Mouse (Mus musculus): ENCODE measurements around the gene Mrgprg.

Gene Mrgprg

DNA sequence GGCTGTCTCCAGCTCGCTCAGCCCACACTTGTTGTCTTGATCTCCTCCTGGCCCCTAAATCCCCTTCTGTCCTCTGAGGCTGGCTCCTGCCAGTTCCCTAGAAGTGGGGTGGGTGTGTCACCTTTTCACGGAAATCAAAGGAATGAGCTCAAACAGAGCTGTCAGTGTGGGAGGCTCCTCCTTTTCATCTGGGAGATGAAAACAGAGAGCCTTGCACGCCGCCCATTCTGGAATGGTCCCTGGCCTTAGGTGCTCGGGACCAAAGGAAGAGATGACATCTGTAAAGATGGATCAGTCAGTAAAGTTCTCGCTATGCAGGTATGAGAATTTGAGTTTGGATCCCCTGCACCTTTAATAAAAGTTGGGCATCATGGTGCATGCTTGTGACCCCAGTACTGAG is at the start of gene Mrgprg:
TSS of gene Mrgprg (minus strand) at position 101 of the 400 bp plus-strand sequence.
- in situ Hi-C loops (cut with MboI; ENCODE audit: low sequenced_read_pairs), result loop anchor here (25.0 kb wide), 1 partner anchor 180 kb away; no protein-coding TSS in a partner anchor

DNA sequence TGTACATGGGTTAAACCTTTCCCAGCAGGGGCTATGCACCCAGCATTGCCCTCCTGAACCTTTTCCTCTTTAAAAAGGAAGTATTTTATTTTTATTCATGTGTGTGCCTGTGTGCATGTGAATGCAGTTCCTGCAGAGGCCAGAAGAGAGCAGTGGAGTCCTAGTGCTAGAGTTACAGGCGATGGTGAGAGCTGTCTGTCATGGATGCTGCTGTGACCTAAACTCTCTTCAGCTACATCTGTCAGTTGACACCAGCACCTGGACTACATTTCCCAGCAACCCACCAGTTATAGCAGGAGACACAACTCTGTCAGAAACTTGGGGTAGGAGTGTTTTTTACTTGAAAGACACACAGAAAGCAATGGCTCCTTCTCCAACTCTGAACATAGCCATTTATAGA is 42.1 kb upstream of the Mrgprg start:
- in situ Hi-C loops (cut with MboI; ENCODE audit: low sequenced_read_pairs), result no loop called here

DNA sequence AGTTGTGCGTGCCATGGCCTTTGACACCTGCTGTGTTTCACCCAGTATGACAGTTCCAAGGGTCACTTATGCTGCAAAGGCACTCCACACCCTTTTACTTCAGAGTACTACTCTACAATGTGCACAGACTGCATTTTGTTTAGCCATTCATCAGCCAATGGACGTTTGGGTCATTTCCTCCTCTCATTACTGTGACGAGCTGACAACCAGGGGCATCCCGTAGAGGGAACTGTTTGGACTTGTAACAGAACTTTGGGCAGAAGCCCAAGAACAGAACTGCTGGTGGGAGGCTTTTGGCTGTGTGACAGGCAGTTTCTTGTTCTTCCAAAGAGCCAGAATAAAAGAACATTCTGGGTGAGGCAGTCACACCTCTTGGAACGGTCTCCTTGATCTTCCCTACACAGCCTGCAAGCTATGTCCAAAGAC is 38.4 kb upstream of the Mrgprg start:
- in situ Hi-C loops (cut with MboI; ENCODE audit: low sequenced_read_pairs), result no loop called here

DNA sequence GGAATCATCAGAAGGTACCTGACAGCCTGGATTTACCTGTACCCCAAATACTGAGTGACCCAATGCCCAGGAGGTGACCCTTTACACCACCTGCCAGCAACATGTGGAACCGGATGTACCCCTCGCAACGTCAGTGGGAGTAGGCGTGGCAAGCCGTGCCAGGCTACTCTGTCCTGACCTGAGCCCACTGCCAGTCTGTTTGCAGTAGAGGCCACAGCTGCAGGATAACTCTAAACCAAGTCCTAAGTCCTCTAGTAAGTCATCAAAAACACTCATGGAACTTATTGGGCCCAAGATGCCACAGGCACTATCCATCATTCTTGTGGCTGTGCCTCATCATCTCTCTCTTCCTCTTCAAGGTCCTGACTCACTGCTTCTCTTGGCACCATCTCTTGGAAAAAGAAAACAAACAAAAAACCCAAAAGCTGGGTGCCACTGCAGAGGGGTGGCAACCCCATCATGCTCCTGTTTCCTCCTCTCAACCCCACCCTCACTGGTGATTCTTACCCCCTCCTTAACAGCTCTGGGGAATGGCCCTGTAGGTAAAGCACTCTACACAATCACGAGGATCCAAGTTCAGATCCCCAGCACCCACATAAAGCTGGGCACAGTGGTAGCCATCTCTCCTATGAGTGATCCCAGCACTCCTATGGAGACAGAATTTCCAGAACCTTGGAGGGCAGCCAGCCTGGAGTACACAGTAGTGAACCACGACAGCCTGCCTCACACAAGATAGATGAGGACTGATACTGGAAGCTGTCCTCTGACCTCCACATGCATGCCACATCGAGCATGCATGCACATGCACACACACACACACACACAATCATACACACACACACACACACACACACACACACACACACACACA is 34.6 kb upstream of the Mrgprg start:
- in situ Hi-C loops (cut with MboI; ENCODE audit: low sequenced_read_pairs), result no loop called here

DNA sequence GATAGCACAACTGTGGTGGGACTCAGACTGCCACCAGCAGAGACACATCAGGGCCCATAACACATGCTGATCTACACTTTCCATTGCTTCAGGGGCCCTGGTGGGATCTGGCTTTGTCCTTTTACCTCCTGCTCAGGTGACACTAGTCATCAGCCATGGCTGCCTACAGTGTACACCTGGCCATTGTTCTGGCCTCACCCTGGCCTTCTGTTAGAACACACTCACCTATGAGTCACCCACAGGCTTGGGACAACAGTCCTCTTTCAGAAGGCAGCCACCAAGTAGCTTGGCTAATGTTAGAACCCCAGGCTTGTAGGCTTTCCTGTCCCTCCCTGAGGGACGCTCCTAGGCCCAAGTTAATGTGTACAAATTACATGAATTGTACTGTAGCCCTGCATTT is 34.0 kb upstream of the Mrgprg start:
- in situ Hi-C loops (cut with MboI; ENCODE audit: low sequenced_read_pairs), result no loop called here

DNA sequence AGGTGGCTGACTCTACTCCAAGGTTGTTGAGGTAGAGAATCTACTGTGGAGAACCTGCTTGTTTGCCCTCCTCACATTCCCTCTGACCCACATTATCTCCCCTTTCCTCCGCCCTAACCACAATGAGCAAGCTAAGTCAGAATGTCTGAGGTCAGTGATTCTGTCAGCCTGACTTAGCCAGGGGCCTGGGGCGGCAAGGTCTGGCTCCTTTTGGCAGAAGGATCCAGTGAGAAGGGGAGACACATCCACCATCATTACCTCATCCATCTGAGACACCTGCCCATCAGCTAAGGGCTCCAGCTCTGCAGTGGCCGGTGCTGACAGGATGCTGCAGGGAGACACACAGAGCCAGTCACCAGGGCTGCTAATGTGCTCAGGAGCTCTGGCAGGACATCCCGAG is 32.0 kb upstream of the Mrgprg start:
- in situ Hi-C loops (cut with MboI; ENCODE audit: low sequenced_read_pairs), result no loop called here

DNA sequence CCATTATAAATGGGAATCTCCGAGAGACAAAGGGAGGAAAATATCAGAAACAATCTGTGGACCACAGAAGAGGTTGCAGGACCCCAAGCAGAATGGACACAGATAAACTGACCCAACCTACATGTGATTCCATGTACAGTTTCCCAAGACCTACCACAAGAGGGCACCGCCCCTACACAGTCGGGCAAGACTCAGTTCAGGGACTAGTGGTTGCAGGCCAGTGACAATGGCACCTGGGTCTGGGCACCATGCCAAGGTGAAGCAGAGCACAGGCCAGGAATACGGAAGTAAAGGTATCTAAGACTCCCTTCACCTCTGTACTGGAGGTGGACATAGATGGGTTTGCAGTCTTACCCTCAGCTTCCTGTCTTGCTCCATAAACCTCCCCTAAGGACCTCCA is 26.3 kb upstream of the Mrgprg start:
- in situ Hi-C loops (cut with MboI; ENCODE audit: low sequenced_read_pairs), result no loop called here

DNA sequence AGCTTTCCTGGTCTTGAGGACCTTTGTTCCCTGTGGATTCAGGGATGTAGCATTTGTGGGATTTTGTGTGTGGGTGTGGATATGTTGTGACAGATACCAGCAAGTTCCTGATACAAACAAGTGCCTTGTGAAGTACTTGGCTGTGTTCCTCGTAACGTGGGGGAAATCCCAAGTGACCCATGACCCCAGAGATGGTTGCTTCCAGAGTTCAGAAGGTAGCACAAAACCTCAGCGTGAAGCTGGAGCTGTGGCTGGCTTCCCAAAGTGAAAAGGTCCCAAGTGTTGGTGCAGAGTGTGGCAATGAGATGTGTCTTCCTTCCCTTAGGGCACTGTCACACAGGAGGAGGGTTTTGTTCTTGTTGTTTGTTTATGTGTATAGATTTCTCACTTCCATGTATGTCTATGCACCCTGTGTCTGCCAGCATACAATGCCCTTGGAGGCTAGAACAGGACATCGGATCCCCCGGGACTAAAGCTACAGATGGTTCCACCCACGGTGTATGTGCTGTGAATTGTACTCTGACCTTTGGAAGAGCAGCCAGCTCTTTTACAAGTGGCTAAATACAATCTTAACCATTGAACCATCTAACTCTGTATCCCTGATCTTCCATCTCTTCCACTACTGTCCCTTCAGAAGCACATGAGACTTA is 25.7 kb upstream of the Mrgprg start:
- in situ Hi-C loops (cut with MboI; ENCODE audit: low sequenced_read_pairs), result no loop called here

DNA sequence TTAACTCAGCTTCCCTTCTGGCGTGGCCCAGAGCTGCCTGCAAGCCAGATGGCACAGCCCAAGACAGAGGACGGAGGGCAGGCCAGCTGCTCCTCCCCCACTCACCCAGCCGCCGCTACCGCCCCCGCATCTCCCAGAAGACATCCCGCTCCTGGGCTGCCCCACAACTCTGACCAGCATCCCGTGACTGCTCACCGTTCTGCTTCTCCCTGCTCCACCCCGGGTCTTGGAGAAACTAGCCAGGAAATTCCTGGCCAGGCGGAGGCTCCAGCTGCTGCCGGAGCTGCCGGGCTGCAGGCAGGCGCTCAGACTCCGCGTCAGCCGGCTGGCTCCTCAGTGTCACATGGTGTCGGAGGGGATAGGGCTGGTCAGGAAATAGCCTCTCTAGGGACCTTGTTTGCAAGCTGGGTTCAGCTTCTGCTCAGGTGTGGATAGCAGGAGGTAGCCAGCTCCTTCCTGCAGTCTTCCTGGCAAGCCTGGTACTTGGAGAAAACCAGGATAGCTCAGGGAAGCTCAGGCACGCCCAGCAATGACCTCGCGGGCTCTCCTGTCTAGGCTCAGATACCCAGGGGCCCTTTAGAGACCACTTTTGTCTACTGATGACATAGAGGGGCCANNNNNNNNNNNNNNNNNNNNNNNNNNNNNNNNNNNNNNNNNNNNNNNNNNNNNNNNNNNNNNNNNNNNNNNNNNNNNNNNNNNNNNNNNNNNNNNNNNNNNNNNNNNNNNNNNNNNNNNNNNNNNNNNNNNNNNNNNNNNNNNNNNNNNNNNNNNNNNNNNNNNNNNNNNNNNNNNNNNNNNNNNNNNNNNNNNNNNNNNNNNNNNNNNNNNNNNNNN is 17.4 kb upstream of the Mrgprg start, which contains the start of gene Mrgpre:
TSS of gene Mrgpre (minus strand) at position 505 of the 834 bp plus-strand sequence.
- in situ Hi-C loops (cut with MboI; ENCODE audit: low sequenced_read_pairs), result no loop called here

DNA sequence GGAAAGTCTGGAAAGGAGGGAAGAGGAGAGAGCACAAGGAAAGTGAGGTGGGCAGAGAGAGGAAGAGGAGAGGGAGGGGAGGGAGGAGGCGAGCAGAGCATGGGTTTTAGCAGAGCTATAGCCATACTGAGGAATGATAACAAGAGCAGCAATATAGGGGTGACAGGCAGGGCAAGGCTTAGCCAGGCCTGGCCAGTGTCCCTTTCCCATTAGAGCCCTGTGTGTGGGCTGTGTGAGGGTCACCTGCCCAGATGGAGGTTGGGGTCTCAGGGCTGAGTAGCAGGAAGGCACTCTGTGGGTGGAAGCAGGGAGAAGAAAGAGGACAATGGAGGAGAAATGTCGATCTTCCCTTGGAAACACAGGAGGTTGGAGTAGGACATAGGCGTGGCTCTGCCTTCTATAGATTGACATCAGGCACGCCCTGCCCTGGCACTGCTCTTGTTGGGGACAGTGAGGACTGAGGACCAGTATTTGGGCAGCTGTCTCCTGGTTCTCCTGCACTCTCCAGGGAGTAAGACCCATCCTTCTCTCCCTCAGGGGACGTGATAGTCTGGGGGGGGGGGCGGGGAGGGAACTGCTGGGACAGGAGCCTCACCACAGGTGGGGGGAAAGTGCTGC is 16.7 kb upstream of the Mrgprg start:
- in situ Hi-C loops (cut with MboI; ENCODE audit: low sequenced_read_pairs), result no loop called here

DNA sequence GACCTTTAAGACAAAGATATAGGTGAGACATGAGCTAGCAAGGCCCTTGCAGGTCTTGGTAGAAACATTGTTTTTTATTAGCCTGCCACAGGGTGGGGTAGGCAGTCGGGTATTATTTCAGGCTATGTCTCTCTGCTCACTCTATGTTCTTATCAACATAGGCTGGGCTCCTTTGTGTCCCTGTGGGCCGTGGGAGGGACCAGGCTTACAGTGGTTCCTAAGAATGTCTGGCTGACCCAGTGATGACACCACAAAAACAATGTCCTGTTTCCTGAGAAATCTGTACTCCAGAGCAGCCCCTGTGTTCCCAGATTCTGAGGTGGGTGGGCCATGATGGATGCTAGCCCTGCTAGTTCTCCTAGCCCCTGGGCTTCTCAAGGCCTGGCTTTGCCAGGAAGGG is 10.6 kb upstream of the Mrgprg start:
- in situ Hi-C loops (cut with MboI; ENCODE audit: low sequenced_read_pairs), result no loop called here

DNA sequence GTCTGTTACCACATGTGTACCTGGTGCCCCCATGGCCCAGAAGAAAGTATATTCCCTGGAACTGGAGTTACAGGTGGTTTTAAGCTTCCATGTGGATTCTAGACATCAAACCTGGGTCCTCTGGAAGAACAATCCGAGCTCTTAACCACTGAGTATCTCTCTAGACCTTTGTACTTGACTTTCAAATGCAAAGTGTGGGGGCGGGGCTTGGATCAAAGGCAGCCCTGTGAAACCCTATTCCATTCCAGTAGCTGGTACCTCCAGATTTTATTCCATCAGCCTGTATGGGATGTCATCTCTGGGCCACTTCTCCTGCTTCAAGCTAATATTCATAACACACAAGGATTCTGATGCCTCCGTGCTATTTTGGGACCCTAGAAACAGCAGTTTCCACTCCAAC is 9.3 kb upstream of the Mrgprg start:
- in situ Hi-C loops (cut with MboI; ENCODE audit: low sequenced_read_pairs), result no loop called here

DNA sequence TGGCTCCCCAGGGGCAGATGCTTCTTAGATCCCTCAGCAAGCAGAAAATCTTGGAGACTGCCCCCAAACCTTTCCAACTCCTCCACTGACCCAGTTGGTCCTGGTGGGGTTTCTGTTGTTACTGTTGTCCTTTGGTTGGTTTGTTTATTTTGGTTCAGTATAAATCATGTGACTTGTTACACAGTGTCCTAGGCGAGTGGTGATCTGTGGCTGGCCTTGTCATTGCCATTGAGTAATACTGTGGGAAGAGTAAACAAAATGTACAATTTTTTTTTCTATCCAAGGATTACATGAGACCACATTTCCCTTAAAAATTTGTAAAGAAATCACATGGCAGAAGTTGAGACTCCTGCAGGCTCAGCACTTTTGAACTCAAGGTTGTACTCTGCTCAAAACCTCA is 2.7 kb upstream of the Mrgprg start:
- in situ Hi-C loops (cut with MboI; ENCODE audit: low sequenced_read_pairs), result loop anchor here (25.0 kb wide), 1 partner anchor 182 kb away; no protein-coding TSS in a partner anchor

DNA sequence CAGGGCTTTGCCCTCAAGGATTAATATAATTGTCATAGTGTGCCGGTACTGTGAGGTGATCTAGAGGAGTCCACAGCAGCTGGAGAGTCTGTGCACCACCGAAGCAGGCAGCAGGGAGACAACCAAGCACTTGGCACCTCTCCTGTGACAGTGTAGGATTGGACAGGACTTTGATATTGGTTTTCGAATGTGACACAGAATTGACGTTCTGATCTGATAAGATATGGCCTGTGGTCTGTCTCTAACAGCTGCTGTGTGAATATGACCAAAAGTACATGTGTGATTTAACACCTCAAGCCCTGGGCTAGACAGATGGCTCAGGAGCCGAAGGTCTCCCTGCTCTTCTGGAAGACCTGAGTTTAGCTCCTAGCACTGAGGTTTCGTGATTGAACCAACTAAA is 1.5 kb upstream of the Mrgprg start:
- in situ Hi-C loops (cut with MboI; ENCODE audit: low sequenced_read_pairs), result loop anchor here (25.0 kb wide), 1 partner anchor 181 kb away; no protein-coding TSS in a partner anchor

DNA sequence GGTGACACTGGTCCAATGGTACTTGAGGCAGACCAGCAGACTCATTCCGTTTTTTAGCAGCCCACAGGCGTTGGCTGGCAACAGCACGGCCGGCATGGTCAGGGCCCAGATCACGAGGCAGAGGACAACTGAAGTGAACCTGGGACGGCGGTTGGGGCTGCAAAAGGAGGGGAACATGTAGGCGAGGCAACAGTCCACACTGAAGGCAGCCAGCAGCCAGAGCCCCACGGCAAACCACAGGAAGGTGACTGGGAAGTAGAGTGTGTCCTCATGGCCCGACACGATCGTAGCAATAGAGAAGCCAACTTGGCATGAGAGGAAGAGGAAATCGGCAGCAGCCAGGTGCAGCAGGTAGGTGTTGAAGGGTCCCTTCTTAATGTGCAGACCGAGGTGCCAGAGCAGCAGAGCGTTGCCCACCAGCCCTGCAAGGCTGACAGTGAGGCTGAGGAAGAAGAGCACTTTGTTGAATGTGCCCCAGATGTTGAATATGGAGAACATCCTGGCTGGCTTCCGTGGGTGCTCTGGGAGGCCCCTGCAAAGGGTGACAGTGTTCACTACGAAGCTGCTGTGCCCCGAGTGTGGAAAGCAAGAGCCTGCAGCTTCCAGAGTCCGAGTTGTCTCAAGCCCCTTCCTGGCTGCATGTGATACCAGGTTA is 1.8 kb downstream of the Mrgprg start:
- in situ Hi-C loops (cut with MboI; ENCODE audit: low sequenced_read_pairs), result loop anchor here (5.0 to 25.0 kb wide), 2 partner anchors 58 to 178 kb away; no protein-coding TSS in a partner anchor

DNA sequence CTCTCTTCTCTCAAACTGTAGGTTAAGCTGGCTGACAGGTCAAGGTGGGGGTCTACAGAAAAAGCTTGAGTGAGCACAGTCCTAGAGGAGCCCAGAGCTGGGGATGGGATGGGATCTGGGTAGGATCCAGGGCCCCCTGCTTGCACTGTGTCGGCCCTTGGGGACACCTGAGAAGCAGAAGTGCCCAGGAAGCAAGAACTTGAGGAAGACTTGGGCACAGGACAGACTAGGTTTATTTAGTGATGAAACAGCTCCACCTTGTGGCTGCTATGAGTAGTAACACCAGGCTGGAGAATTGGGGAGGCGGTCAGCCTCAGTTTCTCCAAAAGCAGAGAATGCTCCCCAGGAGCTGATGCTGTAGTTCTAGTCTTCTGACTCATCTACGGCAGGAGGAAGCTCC is 3.0 kb downstream of the Mrgprg start:
- in situ Hi-C loops (cut with MboI; ENCODE audit: low sequenced_read_pairs), result loop anchor here (5.0 to 25.0 kb wide), 2 partner anchors 56 to 176 kb away; no protein-coding TSS in a partner anchor

DNA sequence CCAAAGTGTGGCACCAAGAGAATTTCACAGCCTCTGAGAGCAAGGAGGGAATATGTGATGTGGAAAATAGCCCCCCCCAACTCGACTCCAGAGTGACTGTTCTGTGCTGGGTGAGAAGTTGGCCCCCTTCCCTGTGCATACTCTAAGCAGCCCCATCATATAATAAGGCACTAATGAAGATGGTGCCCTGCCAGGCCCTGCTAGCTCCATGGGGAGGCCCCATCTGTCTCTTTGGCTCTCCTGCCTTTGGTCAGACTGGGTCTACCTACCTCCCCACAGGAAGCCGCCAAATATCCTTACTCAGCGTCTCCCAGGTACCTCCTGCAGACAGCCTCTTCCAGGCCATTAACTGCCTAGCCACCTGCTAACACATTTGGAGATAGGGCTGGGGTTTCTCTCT is 7.8 kb downstream of the Mrgprg start:
- in situ Hi-C loops (cut with MboI; ENCODE audit: low sequenced_read_pairs), result loop anchor here (25.0 kb wide), 1 partner anchor 172 kb away; no protein-coding TSS in a partner anchor

DNA sequence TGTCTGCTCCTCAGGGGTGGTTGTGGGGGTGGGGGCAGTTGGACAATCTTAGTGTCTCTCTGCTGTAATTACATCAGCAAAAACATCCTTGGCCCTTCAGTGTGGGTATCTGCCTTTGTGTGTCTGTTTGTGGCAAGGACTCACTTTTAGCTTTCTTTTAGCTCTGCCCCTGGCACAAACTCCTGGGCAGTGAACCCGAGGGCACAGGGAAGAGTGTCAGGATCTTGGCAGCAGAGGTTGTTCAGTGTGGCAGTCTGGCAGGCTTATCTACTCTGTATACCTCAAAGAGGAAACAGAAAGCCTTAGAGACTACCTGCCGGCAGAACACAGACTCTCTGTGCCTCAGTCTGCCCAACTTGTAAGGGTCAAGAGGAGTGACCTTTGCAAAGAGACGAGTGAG is 9.1 kb downstream of the Mrgprg start:
- in situ Hi-C loops (cut with MboI; ENCODE audit: low sequenced_read_pairs), result loop anchor here (25.0 kb wide), 1 partner anchor 170 kb away; no protein-coding TSS in a partner anchor

DNA sequence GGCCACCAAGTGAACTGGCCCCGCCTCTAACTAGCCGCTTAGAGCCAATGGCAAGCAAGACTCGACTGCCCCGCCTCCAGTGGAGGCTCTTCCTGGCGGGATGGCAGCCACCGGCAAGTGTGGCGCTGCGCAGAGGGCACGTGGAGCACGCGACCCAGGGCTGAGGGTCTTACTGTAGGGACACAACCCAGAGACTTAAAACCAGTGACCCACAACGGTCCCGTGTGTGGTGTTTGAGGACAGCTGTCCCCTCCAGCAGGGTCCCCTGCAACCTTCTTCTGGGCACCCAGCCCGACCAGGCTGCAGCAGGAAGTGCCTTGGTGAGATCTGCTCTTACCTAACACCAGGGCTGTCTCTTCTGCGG is 9.8 kb downstream of the Mrgprg start:
- in situ Hi-C loops (cut with MboI; ENCODE audit: low sequenced_read_pairs), result loop anchor here (25.0 kb wide), 1 partner anchor 170 kb away; no protein-coding TSS in a partner anchor
